Mouse (Mus musculus) G1E-ER4 (cell line): Measurements from ENCODE around the gene Per1. TPM values are rescaled to one million over a fixed set of nuclear protein-coding genes. Genes with fewer than 3 reads are reported as not detected.

Experiments used
- GATA1 ChIP-seq: IDR thresholded peaks from one replicate; pipeline ENCODE4 v1.8.0; 2012; ENCODE audit warnings: low read length, inconsistent platforms
- polyA plus RNA-seq: library from polyadenylated mRNA; stranded (reverse); fragments of >175 nt; gene quantifications from 2 replicates; pipeline ENCODE4 v1.2.3, GENCODE M21; 2012

Gene Per1
- polyA plus RNA-seq, 1 experiment: 25.0 TPM

DNA sequence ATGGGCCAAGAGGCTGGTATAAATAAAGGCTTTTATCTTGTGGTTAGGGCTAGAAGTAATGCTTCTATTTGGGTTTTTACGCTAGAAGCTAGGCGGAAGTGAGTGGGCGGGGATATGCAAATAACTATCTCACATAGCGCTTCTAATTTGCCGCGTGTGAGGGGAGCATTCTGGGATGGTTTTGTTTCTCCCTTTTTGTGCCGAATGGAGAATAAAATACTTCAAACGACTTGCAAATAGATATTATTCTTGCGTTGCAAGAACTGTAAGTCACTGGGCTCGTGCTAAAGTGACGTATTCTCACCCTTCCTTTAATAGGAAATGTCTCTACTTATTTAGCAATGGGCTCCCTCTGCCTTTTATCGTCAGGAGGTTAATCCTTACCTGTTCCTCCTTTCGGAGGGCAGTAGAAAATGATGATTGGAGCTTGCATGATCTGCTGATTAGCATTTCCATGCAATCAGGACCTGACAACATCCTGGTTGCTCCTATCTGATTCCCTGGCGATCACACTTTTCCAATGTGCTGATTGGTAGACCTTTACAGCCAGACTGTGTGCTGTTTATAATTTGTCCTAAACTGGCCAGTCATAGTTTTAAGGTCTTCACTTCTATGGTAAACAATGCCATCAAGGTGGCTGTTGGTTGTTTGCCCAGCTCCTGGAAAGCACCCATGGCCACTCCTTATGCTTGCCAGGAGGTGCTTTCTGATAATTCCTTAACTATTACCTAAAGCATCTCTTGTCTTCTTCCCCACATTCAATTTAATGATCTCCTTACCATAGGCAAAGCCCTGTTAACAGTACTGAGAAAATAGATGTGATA, 21.7 kb upstream of the Per1 start:
- peak; percentile 99 for TF ChIP-seq GATA1

GRCm38 (mm10) chr11:69073951-69074775, 20.9 kb upstream of the Per1 start:
- TF ChIP-seq GATA1: no peak

- no peak for TF ChIP-seq GATA1
Measured at GRCm38 (mm10) chr11:69074776-69075069, 20.3 kb upstream of the Per1 start.

GRCm38 (mm10) chr11:69075764-69076479, 19.1 kb upstream of the Per1 start:
- TF ChIP-seq GATA1: no peak

DNA sequence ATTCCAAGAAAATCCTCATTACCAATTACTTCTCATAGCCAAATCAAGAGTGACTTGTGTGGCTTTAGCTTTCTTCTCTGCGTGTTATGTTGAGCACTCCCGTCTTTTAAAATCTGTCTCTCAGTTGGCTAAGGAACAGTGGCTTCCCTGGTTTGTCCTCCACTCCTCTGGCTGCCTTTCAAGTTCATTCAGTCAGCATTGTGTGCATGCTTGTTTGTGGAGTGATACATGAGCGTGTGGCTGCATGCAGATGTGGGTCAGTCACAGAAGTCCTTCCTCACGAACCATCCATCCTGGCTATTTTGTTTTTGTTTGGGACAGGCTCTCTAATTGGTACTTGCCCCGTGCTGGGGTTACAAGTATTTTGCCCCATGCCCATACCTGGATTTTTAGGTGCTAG, 18.4 kb upstream of the Per1 start:
- no peak for TF ChIP-seq GATA1

GRCm38 (mm10) chr11:69077316-69077715, 17.7 kb upstream of the Per1 start:
- no peak for TF ChIP-seq GATA1

DNA sequence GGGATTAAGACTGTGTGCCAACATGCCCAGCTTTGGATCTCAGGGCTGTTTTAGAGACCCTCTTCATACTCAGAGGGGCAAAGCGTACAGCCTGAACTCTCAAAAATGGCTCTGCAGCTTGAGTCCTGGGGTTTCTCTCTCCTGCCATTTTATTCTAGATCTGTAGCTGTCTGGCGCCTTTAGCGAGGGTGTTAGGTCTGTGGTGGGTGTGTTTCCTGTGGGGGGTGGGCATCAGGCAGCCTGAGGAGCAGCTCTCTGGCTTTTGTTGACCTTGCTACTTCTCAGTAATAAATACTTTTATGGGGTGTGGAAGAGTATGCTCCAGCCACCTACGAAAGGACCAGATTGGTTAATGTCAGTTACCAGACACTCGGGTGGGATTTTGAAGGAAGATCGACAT, 17.0 kb upstream of the Per1 start:
- no peak for TF ChIP-seq GATA1

DNA sequence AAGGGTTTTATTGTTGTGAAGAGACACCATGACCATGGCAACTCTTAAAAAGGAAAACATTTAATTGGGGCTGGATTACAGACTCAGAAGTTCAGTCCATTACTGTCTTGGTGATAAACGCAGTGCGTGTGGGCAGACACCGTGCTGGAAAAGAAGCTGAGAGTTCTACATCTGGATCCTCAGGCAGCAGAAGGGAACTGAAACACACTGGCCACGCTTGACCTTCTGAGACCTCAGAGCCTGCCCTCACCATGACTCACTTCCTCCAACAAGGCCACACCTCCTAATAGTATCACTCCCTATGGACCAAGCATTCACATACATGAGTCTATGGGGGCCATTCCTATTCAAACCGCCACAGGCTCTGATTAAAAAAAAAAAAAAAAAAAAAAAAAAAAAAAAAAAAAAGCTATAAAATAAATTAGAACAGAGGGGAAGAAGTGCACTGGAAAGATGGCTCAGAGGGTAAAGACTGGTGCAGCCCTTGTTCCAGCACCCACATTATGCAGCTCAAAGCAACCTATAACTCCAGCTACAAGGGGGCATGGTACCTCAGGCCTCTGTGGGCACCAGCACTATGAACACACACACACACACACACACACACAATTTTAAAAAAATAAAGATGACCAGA, 16.1 kb upstream of the Per1 start:
- TF ChIP-seq GATA1: no peak

DNA sequence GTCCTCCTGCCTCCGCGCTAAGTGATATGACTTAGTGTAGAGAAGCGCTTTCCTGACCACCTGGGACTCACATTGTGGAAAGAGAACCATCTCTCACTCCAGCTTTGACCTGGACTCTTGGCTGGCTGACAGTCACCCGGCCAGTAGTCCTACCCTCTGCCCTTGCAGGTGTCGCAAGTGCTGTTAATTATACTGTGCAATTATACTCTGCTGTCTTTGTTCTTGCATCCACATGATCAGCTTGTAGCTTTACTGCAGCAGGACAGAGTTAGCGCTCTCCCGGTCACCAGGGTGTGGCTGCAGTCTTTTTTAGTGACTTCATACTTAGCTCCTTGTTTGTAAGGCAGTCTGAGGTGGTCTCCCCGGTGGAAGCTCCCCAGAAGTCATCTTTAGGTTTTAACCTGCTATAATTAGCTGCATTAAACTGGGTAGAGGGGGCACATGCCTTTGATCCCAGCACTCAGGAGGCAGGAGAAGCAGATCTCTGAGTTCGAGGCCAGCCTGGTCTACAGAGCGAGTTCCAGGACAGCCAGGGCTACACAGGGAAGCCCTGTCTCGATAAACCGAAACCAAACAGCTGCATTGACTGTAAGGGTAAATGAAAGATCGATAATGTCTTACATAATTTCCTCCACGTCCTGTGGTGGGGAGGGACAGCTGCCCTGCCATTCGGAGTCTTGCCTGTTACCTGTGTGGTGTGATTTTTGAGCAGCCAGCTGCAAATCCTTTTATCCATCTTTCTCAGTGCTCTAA, 14.7 kb upstream of the Per1 start:
- TF ChIP-seq GATA1: no peak

DNA sequence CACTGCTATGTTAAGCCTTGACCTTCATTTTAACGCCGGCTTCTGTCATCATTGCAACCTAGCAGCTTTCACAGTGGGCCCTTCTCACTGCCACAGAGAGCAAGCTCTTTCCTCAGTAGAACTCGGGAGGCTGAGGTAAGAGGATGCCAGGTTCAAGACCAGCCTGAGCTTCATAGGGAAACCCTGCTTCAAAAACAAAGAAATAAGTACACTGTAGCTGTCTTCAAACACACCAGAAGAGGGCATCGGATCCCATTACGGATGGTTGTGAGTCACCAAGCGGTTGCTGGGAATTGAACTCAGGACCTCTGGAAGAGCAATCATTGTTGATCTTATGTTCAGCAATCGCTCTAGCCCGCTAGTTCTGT, 14.2 kb upstream of the Per1 start:
- no peak for TF ChIP-seq GATA1

- no peak for TF ChIP-seq GATA1
Measured at GRCm38 (mm10) chr11:69081613-69082012, 13.4 kb upstream of the Per1 start.

GRCm38 (mm10) chr11:69085608-69086007, 9.4 kb upstream of the Per1 start:
- no peak for TF ChIP-seq GATA1

DNA sequence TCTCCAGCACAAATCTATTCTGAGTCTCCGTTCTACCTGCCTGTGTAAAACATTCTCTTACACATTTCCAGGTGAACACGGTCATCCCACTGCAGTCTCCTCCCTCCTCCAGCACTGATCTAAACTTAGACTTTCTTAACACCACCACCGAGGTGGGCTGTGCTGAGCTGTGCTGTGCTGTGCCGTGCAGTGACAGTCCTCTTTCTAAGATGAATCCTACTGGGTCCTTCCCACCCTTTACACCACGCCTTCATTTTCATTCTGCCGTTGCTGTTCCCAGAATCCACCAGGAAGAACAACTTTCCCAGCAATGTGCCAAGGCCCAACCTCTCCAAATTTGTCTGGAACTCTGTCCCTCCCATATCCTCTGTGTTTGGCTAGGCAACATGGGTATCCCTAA, 8.6 kb upstream of the Per1 start:
- TF ChIP-seq GATA1: no peak

- TF ChIP-seq GATA1: no peak
Measured at GRCm38 (mm10) chr11:69087082-69087481, 7.9 kb upstream of the Per1 start.

DNA sequence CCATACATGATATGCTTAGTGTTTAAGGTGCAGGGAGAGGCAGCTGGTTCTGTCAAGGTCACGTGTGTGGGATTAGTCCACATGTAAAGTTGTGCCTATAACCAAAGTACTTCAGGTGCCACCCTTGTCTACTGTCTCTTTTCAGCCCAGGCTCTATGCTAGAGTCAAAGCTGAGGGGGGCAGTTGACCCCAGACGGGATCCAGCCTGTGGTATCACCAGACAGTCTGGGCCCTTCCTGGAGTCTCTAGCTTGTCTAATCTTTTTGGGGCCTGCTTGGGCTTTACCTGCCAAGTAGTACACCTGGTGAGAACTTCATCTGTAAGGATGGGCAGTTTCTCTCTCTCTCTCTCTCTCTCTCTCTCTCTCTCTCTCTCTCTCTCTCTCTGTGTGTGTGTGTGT, 7.4 kb upstream of the Per1 start:
- no peak for TF ChIP-seq GATA1
